Mouse (Mus musculus) cerebellum, postnatal 36 days (tissue): ENCODE measurements around the gene Skap2.

Experiments used
- DNase-seq, 2 experiments: peaks; one replicate each; pipeline ENCODE4 v3.0.0; 2021 to 2022; ENCODE audit warnings: mixed read lengths in 2 of 2

Skap2 gene

GRCm38 (mm10) chr6:52004995-52005394 is 7.4 kb downstream of the Skap2 start:
- DNase-seq = no peak

- no peak for DNase-seq
Measured at GRCm38 (mm10) chr6:52002676-52003075, 9.7 kb downstream of the Skap2 start.

DNA sequence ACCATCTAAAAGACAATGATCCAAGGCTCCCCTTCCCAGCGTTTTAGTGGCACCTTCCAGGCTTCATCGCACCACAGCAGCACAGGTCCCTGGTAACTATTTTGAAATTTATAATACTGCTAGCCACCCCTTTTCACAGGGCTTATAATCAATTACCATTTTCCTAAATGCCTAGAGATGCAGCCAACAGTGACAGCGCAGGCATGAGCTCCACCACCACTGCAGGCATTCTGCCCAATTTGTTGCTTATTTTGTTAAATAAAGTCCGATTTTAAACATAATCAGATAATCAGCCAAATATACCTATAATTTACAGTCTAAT is 13.2 kb downstream of the Skap2 start:
- no peak for DNase-seq

DNA sequence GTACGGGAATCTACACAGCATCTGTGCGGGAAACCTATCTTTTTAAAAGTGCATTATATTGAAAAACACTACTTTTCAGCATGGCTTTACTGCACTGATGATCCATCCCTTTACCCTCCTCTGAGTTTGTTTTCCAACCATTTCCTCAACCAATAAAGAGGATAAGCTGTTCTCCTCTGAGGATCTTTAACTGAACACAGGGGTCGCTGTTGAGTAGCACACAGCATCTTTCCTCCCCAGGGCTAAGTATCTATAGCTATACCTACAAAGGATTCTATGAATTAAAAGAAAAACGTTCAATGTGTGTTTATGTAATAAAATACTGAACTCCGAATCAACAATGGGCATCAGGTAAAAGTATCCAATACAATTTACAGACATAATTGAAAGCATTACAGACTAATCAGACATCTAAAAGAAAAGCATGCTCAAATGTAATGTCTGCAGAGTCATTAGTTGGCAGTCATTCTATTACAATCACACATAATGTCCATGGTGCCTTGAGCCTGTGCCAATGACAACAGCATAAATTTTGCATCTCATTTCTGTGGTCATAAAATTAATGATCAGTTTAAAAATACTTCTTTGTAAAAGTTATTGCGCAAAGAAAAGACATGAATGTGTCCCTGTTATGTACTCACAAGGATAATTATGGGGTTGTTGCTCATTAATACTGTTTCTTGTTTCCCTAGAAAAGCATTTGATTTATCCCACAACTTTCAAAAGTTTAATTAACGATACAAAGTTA is 13.8 kb downstream of the Skap2 start:
- DNase-seq = no peak

GRCm38 (mm10) chr6:51987999-51988398 is 24.4 kb downstream of the Skap2 start:
- no peak for DNase-seq

DNA sequence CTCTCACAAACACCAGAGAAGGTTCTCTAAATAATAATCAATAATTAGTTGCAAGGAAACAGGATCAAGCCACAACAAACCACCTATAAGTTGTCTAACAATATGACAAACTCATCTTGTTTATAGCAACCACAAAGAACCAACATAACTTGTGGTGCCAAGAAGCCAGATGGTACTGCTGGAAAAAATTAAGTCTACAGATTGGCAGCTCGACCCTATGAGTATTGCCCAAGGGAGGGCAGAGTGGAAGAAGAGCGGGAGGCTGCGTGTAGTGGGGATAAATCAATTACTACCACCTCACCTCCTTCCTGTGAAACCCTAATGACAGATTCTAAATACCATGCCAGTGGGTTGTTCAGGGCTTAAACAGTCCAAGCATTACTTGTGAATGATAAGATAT is 34.7 kb downstream of the Skap2 start:
- DNase-seq = no peak

DNA sequence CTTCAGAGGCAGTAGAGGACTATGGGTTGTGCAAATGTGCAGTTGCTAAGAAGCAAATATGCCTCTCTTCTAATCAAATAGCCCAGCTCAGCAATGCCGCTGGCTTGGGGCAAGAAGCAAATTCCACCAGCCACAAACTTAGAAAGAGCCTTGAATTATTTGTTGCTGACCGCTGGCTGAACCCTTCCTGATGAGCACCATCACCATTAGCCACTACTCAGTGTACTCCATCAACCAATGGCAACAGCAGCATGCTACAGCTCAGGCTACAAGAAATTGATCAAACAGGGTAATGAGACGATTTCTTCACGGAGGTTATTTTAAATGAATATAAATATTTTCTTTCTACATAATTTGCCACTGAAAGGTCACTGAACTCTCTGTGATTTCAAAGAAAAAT is 36.6 kb downstream of the Skap2 start:
- DNase-seq = no peak

GRCm38 (mm10) chr6:51958992-51959391 is 53.4 kb downstream of the Skap2 start:
- DNase-seq = no peak

GRCm38 (mm10) chr6:51956048-51956792 is 56.1 kb downstream of the Skap2 start:
- DNase-seq = no peak

- DNase-seq = no peak
Measured at GRCm38 (mm10) chr6:51947661-51948060, 64.7 kb downstream of the Skap2 start.

GRCm38 (mm10) chr6:51944916-51945315 is 67.4 kb downstream of the Skap2 start:
- no peak for DNase-seq

DNA sequence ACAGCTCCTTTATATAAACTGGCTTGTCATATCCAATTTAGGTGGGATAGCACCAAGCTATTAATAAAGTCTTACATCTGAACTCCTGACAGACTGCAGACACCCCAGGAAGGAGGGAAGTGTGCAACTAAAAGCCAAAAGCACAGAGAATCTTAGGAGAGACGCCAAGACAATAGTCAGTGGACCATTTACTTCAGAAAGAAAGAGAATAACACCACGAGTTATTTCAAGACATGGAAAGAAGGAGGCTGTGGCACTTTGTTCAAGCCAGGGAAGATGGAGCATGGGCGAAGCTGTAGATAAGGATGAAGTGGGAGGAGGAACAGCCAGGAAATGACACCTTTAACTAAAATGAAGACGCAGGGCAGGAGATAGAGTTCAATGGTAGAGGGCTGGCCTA is 78.4 kb downstream of the Skap2 start:
- no peak for DNase-seq

DNA sequence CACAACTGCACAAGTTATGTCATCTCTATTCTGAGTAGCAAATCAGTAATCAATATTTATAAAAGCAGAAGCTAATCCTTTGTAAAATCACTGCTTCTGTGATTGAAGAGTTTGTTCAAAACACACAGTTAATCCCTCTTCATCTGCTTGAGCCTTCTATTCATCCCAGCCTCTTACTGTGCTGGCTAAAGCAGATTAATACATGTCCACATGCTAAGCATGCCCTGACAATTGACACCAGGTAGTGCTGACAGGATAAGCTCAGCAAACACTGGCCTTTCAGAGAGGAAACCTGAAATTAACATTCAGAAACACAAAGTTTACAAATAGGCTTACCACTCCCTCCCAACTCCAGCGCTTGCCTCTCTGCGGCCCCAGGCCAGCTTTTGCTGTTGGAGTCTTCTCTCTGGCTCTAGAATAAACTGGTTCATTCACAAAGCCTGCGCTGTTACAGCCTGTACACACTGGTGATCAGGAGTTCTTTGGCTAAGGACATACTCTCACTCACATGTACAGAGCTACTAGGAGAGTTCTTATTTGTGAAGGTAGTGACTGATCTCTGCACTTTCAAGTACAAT is 79.2 kb downstream of the Skap2 start:
- no peak for DNase-seq

DNA sequence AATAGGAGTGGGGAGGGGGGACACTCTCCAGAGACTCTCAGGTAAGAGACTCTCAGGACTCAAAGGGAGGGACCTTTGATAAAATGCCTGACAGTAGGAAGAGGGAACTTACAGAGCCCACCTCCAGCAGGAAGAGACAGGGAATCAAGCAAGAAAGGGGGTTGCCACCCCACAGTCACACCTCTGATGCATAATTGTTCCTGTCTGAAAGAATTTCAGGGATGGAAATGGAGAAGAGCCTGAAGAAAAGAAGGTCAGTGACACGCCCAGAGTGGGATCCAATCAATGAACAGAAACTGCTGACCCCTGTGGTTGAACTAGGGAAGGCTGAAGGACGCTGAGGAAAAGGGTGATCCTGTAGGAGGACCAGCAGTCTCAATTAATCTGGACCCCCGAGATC is 85.2 kb downstream of the Skap2 start:
- no peak for DNase-seq

DNA sequence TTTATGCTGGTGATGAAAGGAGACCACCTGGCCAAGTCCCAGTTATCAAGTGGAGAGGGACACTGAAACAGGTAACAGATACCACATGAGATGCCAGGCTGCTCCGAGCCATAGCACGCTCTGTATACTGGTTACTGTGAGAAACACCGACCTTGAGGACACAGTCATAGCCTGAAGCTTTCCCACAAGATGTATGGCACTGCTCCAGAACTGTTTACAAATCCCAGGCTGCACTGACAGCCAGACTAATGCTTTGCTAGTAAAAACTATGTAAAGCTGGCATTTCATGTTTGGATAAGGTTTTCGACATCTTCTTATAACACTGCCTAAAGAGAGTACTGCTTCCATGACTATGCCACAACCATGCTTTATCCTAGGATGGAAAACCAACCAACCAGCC is 90.5 kb downstream of the Skap2 start:
- DNase-seq = no peak

DNA sequence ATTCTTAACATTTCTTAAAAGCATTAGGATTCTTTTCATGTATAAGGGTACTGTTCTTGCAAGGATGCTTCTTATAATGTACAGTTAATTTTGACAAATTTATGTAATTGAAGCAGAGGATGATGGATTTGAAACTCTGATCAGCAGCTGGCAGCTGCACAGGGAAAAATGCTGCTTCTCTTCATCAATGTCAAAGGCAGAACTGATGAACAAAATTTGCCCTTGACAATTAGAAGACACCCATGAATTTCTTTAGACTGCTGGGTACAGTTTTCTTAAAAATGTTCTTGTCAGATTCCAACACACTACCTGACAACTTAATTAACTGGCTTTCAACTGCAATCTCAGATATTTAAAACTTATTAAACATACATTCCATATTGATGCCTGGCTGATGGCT is 103.9 kb downstream of the Skap2 start:
- no peak for DNase-seq

- DNase-seq = no peak
Measured at GRCm38 (mm10) chr6:51905659-51906058, 106.7 kb downstream of the Skap2 start.

DNA sequence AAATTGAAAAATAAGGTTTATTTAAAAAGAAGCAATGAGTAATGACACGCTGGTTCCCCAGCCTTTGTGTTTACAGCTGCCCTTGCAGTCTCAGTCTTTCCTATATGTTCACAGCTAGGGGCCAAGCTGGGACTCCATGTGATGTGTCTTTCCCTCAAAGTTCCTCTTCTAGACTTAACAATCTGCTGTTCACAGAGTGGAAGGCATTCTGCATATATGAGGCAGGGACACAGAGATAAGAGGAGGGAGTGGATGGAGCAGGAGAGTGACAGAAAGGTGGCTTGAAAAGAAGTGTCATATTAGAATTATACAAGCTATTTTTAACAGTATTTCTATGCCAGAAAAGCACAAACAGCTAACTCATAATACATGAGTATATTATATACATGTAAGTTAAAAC is 110.8 kb downstream of the Skap2 start:
- DNase-seq = no peak

DNA sequence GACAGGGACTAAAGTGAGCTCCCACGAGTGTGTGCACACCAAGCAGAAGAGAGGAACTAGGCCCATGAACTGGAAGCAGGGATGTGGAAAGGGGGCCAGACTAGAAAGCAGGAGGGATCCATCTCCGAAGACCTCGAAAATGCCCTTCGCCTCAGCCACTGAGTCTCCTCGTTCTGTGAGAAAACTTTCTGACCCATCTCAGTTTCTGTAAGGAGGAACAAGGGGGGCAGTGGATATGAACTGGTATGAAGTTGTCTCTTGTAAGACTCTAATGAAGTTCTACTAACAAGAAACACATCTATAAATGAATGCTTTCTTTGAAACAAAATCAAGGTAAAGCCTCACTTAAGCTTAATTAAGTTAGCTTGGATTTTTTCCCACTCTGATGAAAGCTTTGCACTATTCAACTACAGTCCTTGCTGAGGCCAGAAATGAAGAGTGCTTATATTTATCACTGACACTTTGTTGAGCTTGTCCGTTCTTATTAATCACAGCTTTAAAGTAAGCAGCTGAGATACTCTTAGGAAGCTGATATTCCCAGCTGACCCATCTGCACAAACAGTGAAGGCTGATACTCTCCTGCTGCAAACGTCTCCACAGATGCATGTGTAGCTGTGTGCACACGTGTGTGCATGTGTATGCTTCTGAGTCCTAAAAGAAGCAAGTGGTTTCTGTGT is 113.9 kb downstream of the Skap2 start:
- no peak for DNase-seq

GRCm38 (mm10) chr6:51895753-51896152 is 116.6 kb downstream of the Skap2 start:
- no peak for DNase-seq

DNA sequence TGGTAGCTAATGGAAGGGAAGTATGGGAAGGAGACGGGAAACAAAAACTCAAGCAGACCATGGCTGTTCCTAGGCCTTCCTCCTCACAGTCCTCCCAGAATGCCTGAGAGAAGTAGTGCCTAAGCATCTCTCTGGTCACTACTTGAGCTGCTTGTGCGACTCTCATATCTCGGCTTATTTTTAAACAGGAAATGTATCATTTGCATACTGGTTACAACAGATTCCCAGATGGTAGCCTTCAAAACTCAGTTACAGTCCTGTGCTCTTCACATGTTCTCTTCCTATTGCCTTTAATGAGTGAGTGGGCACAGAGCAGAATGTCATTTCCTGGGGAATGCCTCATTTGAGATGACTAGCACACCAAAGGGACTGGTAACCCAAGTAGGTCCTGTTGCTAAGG is 117.6 kb downstream of the Skap2 start:
- DNase-seq = no peak

DNA sequence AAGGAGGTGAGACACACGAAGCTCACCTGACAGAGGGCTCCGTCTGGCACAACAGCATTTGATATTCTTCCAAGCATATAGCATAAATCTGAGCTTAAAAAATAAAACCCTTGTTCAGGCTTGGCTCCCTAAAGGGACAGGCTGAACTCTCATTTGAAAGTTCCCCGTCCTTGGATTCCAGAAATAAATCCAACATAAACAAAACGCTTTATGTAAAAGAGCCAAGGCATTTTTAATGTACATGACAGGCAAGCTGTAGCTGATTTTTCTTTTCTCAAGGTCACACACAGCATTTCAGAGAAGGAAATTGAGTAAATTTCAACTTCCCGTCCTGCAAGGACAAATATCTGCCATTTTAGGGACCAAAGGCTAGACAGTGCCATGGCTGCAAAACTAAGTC is 122.0 kb downstream of the Skap2 start:
- no peak for DNase-seq

GRCm38 (mm10) chr6:51889824-51890223 is 122.5 kb downstream of the Skap2 start:
- DNase-seq = no peak

- no peak for DNase-seq
Measured at GRCm38 (mm10) chr6:51886902-51887431, 125.4 kb downstream of the Skap2 start.
